Mouse (Mus musculus): ENCODE data around the gene Idh2. TPM values are rescaled to one million over a fixed set of nuclear protein-coding genes. Genes with fewer than 3 reads are reported as not detected.

The Idh2 gene
- polyA plus RNA-seq, 1 experiment, result 116 TPM

GRCm38 (mm10) chr7:80063902-80064736, 51.1 kb downstream of the Idh2 start:
- Histone ChIP-seq H3K4me3 (ENCODE audit: insufficient read depth, low read length) (no peak overlapping the region), H3K4me1 (ENCODE audit: control insufficient read depth, insufficient read depth, low read length) (0 out of 2 replicates have a peak, but pooled peaks cover under 1% of the 10 kb centered on the region), H3K27ac (ENCODE audit: insufficient read depth, low read length) (no peak overlapping the region)
- TF ChIP-seq CTCF (IDR thresholded peaks at IDR 0.05; ENCODE audit: borderline replicate concordance, insufficient read depth, low read length) (no peak), POLR2A (IDR thresholded peaks at IDR 0.05; ENCODE audit: low read depth, low read length) (no peak)

DNA sequence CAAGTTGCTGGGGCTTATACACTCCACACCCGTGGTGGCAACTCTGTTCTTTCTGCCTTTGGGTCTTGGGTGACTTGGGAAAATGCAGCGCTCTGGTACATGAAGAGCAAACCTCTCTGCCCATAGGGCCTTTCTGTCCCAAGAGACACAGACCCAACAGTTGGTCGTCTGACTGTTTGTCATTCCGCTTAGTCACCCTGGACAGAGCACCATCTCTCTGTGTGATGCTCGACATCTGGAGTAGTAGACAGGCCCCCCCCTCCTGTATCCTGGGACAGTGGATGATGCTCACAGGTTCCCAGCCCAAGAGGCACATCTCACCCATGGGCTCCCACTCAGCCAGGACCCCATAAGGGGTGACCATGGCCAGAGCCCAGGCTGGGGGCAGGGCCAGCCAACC, 51.9 kb downstream of the Idh2 start:
- Histone ChIP-seq H3K27ac (ENCODE audit: insufficient read depth, low read length) (no peak overlapping the region), H3K4me1 (ENCODE audit: control insufficient read depth, insufficient read depth, low read length) (no peaks in the 10 kb centered on the region), H3K4me3 (ENCODE audit: insufficient read depth, low read length) (no peak overlapping the region)
- no peak for TF ChIP-seq CTCF (IDR thresholded peaks at IDR 0.05; ENCODE audit: borderline replicate concordance, insufficient read depth, low read length)
- no peak for TF ChIP-seq POLR2A (IDR thresholded peaks at IDR 0.05; ENCODE audit: low read depth, low read length)

GRCm38 (mm10) chr7:80062083-80062826, 52.9 kb downstream of the Idh2 start:
- Histone ChIP-seq H3K27ac (ENCODE audit: insufficient read depth, low read length) (no peak overlapping the region), H3K4me3 (ENCODE audit: insufficient read depth, low read length) (no peak overlapping the region), H3K4me1 (ENCODE audit: control insufficient read depth, insufficient read depth, low read length) (no peaks in the 10 kb centered on the region)
- no peak for TF ChIP-seq CTCF (IDR thresholded peaks at IDR 0.05; ENCODE audit: borderline replicate concordance, insufficient read depth, low read length)
- TF ChIP-seq POLR2A (IDR thresholded peaks at IDR 0.05; ENCODE audit: low read depth, low read length), result no peak

GRCm38 (mm10) chr7:80060012-80060778, 55.0 kb downstream of the Idh2 start:
- no peak overlapping the region for H3K27ac ChIP-seq (ENCODE audit: insufficient read depth, low read length)
- peaks cover 4% of the 10 kb centered on the region for H3K4me1 ChIP-seq (ENCODE audit: control insufficient read depth, insufficient read depth, low read length)
- TF ChIP-seq POLR2A (IDR thresholded peaks at IDR 0.05; ENCODE audit: low read depth, low read length) (no peak), CTCF (IDR thresholded peaks at IDR 0.05; ENCODE audit: borderline replicate concordance, insufficient read depth, low read length) (no peak)
- H3K4me3 ChIP-seq (ENCODE audit: insufficient read depth, low read length), result no peak overlapping the region

DNA sequence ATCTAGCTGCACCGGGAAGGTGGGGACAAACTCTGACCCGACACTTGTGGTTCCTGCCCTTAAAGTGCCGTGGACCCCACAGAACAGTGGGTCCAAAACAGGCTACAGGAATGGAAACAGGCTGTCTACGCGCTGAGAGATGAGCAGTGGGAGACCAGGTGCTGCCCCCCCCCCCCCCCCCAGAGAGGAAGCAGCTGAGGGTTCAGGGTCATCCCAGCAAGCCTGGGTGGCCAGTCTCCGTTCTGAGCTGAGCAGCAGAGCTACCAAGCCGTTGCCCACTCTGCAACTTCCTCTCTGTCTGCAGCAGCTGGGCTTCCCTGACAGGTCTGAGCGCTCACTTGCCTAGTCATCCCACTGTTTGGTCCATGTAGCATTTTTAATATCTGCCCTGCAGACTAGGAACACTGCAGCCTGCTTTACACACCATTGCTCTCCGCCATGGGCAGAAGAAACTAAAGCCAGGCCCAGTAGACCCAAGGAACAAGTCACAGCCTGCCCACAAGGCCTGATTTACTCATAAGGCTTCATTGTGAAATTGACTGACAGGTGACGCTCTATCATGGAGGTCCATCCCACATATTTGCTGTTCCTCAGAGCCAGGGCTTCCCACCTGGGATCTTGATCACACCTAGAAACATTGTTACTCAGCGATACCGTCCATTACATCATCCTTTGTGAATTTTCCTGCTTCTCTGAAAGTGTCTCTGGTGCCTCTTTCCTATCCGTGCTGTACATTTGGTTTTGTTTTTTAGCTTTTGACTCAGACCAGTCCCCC, 55.9 kb downstream of the Idh2 start:
- TF ChIP-seq POLR2A (IDR thresholded peaks at IDR 0.05; ENCODE audit: low read depth, low read length) (no peak), CTCF (IDR thresholded peaks at IDR 0.05; ENCODE audit: borderline replicate concordance, insufficient read depth, low read length) (no peak)
- peaks cover 4% of the 10 kb centered on the region for H3K4me1 ChIP-seq (ENCODE audit: control insufficient read depth, insufficient read depth, low read length)
- no peak overlapping the region for H3K27ac ChIP-seq (ENCODE audit: insufficient read depth, low read length)
- no peak overlapping the region for H3K4me3 ChIP-seq (ENCODE audit: insufficient read depth, low read length)

GRCm38 (mm10) chr7:80058405-80059063, 56.7 kb downstream of the Idh2 start:
- Histone ChIP-seq H3K4me3 (ENCODE audit: insufficient read depth, low read length) (no peak overlapping the region), H3K27ac (ENCODE audit: insufficient read depth, low read length) (no peak overlapping the region), H3K4me1 (ENCODE audit: control insufficient read depth, insufficient read depth, low read length) (peaks cover 4% of the 10 kb centered on the region)
- TF ChIP-seq CTCF (IDR thresholded peaks at IDR 0.05; ENCODE audit: borderline replicate concordance, insufficient read depth, low read length) (no peak), POLR2A (IDR thresholded peaks at IDR 0.05; ENCODE audit: low read depth, low read length) (no peak)

- TF ChIP-seq CTCF (IDR thresholded peaks at IDR 0.05; ENCODE audit: borderline replicate concordance, insufficient read depth, low read length) (no peak), POLR2A (IDR thresholded peaks at IDR 0.05; ENCODE audit: low read depth, low read length) (no peak)
- peaks cover 4% of the 10 kb centered on the region for H3K4me1 ChIP-seq (ENCODE audit: control insufficient read depth, insufficient read depth, low read length)
- no peak overlapping the region for H3K4me3 ChIP-seq (ENCODE audit: insufficient read depth, low read length)
- no peak overlapping the region for H3K27ac ChIP-seq (ENCODE audit: insufficient read depth, low read length)
Measured at GRCm38 (mm10) chr7:80057781-80058180, 57.4 kb downstream of the Idh2 start.

DNA sequence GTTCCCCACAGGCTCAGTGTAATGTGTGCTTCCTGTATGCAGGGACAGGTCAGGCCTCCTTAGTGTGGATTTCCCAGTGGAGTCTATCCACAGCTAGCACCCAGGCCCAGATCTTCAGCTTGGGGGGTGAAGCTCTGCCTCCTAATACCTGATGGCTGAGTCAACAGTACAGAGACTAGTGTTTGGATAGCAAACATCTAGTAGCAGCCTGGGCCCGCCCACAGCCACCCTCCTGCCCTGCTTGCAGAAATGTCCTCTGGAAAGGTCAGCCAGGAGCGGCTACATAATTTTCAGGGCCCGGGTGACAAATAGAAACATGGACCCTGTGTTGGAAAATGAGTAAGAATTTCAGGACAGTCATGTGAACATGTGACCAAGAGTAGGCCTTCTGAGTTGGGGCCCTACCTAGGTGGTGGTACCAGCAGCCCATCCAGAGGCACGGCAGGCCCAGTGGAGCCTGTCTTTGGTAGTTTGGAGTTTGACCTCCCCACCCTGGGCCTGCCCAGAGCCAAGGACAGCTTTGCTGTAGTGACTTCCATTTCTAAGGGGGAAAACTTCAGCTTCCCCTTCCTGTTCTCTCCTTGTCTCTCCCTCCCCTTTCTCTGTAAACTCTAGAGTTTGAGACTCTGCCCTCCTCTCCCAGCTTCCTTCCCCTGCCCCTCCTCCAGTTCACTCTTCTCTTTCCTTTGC, 58.0 kb downstream of the Idh2 start:
- Histone ChIP-seq H3K4me1 (ENCODE audit: control insufficient read depth, insufficient read depth, low read length) (peaks cover 8% of the 10 kb centered on the region), H3K4me3 (ENCODE audit: insufficient read depth, low read length) (no peak overlapping the region), H3K27ac (ENCODE audit: insufficient read depth, low read length) (no peak overlapping the region)
- TF ChIP-seq POLR2A (IDR thresholded peaks at IDR 0.05; ENCODE audit: low read depth, low read length) (no peak), CTCF (IDR thresholded peaks at IDR 0.05; ENCODE audit: borderline replicate concordance, insufficient read depth, low read length) (no peak)

Data from embryonic fibroblast, embryonic 13.5 days (primary cell).